Mouse (Mus musculus): ENCODE results near the gene 1700001C19Rik.

Gene 1700001C19Rik

GRCm38 (mm10) chr17:47436907-47437547, at the start of gene 1700001C19Rik:
1700001C19Rik (minus strand) TSS chr17:47437376.
- DNase-seq: no peak

GRCm38 (mm10) chr17:47485791-47486190, 48.6 kb upstream of the 1700001C19Rik start:
- DNase-seq: peak; percentile 23 to 37

GRCm38 (mm10) chr17:47484993-47485392, 47.8 kb upstream of the 1700001C19Rik start:
- no peak for DNase-seq

- DNase-seq: no peak
Measured at GRCm38 (mm10) chr17:47484241-47484921, 47.2 kb upstream of the 1700001C19Rik start.

GRCm38 (mm10) chr17:47482401-47482800, 45.2 kb upstream of the 1700001C19Rik start:
- peak; percentile 69 to 87 for DNase-seq

GRCm38 (mm10) chr17:47479887-47480286, 42.7 kb upstream of the 1700001C19Rik start:
- DNase-seq: no peak

- DNase-seq: peak in 1 of 2 experiments; percentile 35
Measured at GRCm38 (mm10) chr17:47475714-47476113, 38.5 kb upstream of the 1700001C19Rik start.

GRCm38 (mm10) chr17:47475181-47475580, 38.0 kb upstream of the 1700001C19Rik start:
- no peak for DNase-seq

- DNase-seq: peak in 1 of 2 experiments; percentile 20
Measured at GRCm38 (mm10) chr17:47474250-47474649, 37.1 kb upstream of the 1700001C19Rik start.

- DNase-seq: peak; percentile 54 to 66
Measured at GRCm38 (mm10) chr17:47473434-47473974, 36.3 kb upstream of the 1700001C19Rik start.

GRCm38 (mm10) chr17:47472435-47473350, 35.5 kb upstream of the 1700001C19Rik start:
- DNase-seq: no peak

GRCm38 (mm10) chr17:47470686-47471085, 33.5 kb upstream of the 1700001C19Rik start:
- DNase-seq: peak; percentile 83

- DNase-seq: peak; percentile 63 to 80
Measured at GRCm38 (mm10) chr17:47470121-47470520, 32.9 kb upstream of the 1700001C19Rik start.

- peak in 1 of 2 experiments; percentile 14 for DNase-seq
Measured at GRCm38 (mm10) chr17:47469642-47470041, 32.5 kb upstream of the 1700001C19Rik start.

GRCm38 (mm10) chr17:47468466-47468865, 31.3 kb upstream of the 1700001C19Rik start:
- DNase-seq: peak; percentile 14 to 21

- DNase-seq: peak in 1 of 2 experiments; percentile 6
Measured at GRCm38 (mm10) chr17:47468063-47468462, 30.9 kb upstream of the 1700001C19Rik start.

GRCm38 (mm10) chr17:47467659-47468058, 30.5 kb upstream of the 1700001C19Rik start:
- DNase-seq: peak in 1 of 2 experiments; percentile 7

- no peak for DNase-seq
Measured at GRCm38 (mm10) chr17:47466284-47466683, 29.1 kb upstream of the 1700001C19Rik start.

- peak in 1 of 2 experiments; percentile 1 for DNase-seq
Measured at GRCm38 (mm10) chr17:47465016-47465415, 27.8 kb upstream of the 1700001C19Rik start.

- DNase-seq: no peak
Measured at GRCm38 (mm10) chr17:47464248-47464965, 27.2 kb upstream of the 1700001C19Rik start.

GRCm38 (mm10) chr17:47462728-47463388, 25.7 kb upstream of the 1700001C19Rik start:
- DNase-seq: no peak

All from cerebellum, postnatal 14 days (tissue).